Mouse (Mus musculus): Measurements from ENCODE around the gene Gnb1l.

Gnb1l gene

GRCm38 (mm10) chr16:18586906-18587546 is 88.5 kb downstream of the Gnb1l start:
- DNase-seq (ENCODE audit: low read depth): peak; percentile 38

GRCm38 (mm10) chr16:18587847-18588737 is 89.6 kb downstream of the Gnb1l start:
- DNase-seq (ENCODE audit: low read depth): no peak

GRCm38 (mm10) chr16:18588738-18589055 is 90.2 kb downstream of the Gnb1l start:
- DNase-seq (ENCODE audit: low read depth): no peak

GRCm38 (mm10) chr16:18589080-18589621 is 90.6 kb downstream of the Gnb1l start:
- no peak for DNase-seq (ENCODE audit: low read depth)

DNA sequence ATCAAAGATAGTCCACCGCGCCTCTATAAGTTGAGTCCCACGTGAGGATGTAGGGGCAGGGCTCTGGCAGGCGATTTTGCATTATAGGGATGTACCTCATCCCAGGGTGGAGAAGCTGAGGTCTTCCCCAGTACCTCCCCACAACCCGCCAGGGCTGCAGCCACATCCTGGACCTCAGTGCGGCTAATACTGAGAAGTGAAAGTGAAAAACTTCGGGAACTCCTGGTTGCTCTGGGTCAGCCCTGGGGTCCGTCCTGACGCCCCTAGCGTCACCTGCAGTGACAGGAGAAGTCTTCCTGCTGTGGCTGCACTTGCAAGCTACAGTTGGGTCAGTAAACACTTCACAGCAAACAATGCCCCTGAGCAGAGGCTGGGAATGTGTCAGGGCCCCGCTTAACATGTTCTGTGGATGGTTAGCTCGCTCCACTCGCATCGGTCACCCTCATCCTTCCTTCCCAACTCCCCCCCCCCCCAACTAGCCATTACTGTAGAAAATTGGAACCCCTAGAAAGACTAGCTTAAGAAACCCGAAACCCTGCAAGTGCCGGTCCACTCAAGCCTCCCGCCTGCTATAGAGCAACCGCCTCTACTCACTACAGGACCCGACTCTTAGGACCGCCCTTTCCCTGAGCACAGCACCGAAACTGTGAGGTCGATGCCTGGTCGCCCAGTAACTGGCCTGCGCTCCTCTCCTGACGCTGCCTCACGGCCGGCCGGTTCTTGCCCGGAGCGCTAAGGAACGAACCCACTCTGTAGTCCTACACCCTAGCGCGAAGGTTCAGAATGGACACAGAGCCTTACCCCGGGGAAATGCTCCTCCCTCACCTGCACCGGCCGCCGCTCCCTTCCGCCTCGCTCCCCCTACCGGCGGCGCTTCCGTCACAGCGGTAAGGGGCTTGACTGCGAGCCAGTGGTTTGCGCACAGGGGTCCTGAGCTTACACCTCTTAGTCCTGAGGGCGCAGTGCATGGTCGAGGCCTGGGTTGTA is 91.6 kb downstream of the Gnb1l start, which contains the start of gene Tbx1:
Tbx1 (minus strand) TSS at position 868 of the 987 bp plus-strand sequence.
- DNase-seq (ENCODE audit: low read depth): peak; percentile 74

GRCm38 (mm10) chr16:18591047-18592018 is 92.8 kb downstream of the Gnb1l start:
- DNase-seq (ENCODE audit: low read depth): peak; percentile 39

DNA sequence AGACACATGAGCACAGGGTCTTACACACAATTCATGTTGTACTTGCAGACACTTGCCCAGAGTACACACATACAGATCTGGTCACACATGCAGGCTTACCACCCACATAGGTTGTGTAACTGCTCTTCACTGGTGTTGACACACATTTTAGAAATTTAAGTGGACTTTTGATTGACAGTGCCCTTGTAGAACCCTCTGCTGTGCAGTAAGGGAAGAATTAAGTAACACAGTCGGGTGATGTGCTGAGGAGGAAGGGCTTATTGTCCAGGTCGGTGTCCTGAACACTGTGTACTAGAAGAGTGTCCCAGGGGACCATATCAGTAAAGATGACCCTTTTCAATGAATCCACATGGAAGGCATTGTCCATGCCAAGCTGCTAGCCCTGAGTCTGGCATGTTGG is 95.4 kb downstream of the Gnb1l start:
- no peak for DNase-seq (ENCODE audit: low read depth)

DNA sequence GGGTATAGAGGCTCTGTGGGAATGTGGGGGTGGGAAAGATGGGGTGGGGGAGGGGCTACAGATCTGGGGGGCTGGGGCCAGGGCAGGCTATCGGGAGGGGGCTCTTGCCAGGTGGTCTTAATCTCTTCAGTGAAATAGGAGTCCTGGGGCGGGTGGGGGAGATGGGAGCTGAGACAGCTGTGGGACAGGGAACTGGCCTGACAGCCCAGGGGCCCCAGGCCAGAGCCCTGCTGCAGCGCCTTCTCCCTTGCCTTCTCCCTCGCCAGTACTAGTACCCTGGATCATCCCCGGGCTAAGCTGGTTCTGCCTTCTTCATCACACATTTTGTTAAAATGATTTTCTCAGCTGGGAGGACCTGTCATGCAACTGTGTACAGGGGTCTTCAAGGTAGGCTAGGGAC is 97.7 kb downstream of the Gnb1l start:
- no peak for DNase-seq (ENCODE audit: low read depth)

DNA sequence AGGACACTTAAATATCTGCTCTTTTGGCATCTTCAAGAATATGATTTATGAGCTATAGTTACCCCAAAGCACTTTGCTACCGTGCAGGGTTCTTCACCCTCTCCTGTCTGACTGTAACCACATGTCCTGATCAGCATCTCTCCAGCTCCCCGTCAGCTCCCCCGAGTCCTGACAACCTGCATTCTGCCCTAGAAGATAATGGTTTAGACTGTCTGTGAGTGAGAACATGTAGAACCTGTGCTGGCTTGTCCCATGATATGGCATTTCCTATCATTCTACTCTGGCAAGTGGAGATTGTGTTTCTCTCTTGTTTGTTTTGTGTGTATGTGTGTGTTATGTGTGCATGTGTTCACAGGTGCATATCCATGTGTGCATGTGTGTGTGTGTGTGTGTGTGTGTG is 99.5 kb downstream of the Gnb1l start:
- no peak for DNase-seq (ENCODE audit: low read depth)

GRCm38 (mm10) chr16:18601447-18601846 is 102.9 kb downstream of the Gnb1l start:
- no peak for DNase-seq (ENCODE audit: low read depth)

GRCm38 (mm10) chr16:18604267-18604701 is 105.8 kb downstream of the Gnb1l start:
- DNase-seq (ENCODE audit: low read depth): no peak

- no peak for DNase-seq (ENCODE audit: low read depth)
Observed at GRCm38 (mm10) chr16:18605705-18606104, 107.2 kb downstream of the Gnb1l start.

DNA sequence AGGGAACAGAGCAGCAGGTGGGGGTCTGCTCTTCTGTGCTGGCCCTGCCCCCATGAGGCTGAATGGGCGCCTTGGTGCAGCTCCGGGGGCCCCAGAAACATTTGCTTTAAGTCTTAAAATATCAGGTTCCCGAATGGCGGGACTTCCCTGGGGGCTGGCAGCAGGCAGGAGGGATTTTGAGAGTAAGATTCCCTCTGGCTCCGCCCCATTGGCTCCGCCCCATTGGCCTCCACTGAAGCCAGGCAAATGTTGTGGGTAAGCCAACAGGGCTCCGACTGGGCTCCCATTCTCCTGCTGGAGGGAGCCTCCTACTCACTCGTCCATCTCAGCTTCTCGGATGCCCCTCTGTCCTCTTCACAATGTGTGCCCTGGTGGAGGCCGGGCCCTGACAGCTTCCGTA is 109.7 kb downstream of the Gnb1l start:
- no peak for DNase-seq (ENCODE audit: low read depth)

- no peak for DNase-seq (ENCODE audit: low read depth)
Observed at GRCm38 (mm10) chr16:18609099-18609498, 110.6 kb downstream of the Gnb1l start.

GRCm38 (mm10) chr16:18611752-18612151 is 113.2 kb downstream of the Gnb1l start:
- no peak for DNase-seq (ENCODE audit: low read depth)

DNA sequence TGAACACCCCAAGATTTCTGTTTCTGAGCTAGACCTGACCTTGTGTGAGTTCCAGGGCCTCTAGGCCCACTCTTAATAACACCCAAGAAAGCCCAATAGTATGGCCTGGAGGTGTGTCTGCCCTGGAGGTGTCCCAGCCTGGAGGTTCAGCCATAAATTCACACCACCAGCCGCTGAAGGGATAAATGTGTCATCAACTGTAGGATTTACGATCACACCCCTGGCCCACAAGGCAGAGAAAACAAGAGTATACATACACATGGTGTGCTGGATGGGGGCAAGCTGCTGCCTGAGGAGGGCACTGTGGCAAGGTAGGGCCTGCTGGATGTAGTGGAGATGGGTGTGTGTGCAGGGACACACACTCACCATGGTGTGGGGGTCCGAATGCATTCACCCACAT is 114.8 kb downstream of the Gnb1l start:
- no peak for DNase-seq (ENCODE audit: low read depth)
